Mouse (Mus musculus) bone marrow macrophage, adult 2 months (primary cell): ENCODE measurements around the gene Kctd21.

Source experiments
- CTCF ChIP-seq: IDR thresholded peaks from 2 replicates; pipeline ENCODE4 v1.5.1; 2012; ENCODE audit warnings: low read depth, mild to moderate bottlenecking, low read length, moderate library complexity
- POLR2A ChIP-seq: IDR thresholded peaks from 2 replicates; pipeline ENCODE4 v1.6.1; 2012; ENCODE audit warnings: mild to moderate bottlenecking, low read depth, low read length, borderline replicate concordance

DNA sequence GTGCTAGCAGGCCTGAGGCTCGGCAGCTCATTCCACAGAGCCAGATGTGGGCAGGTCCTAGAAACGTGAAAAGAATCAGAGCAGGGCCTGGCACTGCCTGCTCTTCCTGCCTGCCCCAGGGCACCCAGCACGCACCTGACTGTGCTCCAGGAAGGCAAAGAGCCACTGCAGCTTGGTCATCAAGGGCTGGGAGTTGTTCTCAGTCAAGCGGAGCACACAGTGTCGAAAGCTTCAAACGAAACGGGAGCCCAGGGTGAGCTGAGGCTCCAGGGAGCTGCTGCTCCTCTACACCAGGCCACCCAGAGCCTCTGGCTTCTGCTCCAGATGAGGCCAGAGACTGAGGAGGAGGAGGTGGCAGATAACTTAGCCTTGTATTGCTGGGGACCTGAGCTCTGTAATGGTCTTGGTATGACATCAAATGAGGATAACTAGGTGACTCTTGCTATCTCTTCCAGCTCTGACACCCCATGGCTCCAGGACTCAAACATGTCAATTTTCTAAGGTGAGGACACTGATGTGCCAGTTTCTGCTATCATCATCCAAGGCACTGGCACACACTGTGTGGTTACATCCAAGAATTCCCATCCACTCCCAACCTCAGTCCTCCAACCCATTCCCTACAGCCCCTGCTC, 18.6 kb upstream of the Kctd21 start:
- TF ChIP-seq CTCF = no peak
- no peak for TF ChIP-seq POLR2A
